Mouse (Mus musculus) right cerebral cortex, postnatal 14 days (tissue): ENCODE measurements around the gene Cops8.
A peak's percentile ranks its signal among the peaks of the same experiment; 100 is the strongest.

Experiments used
- DNase-seq: peaks from one replicate; pipeline ENCODE4 v3.0.0; 2022

The Cops8 gene

DNA sequence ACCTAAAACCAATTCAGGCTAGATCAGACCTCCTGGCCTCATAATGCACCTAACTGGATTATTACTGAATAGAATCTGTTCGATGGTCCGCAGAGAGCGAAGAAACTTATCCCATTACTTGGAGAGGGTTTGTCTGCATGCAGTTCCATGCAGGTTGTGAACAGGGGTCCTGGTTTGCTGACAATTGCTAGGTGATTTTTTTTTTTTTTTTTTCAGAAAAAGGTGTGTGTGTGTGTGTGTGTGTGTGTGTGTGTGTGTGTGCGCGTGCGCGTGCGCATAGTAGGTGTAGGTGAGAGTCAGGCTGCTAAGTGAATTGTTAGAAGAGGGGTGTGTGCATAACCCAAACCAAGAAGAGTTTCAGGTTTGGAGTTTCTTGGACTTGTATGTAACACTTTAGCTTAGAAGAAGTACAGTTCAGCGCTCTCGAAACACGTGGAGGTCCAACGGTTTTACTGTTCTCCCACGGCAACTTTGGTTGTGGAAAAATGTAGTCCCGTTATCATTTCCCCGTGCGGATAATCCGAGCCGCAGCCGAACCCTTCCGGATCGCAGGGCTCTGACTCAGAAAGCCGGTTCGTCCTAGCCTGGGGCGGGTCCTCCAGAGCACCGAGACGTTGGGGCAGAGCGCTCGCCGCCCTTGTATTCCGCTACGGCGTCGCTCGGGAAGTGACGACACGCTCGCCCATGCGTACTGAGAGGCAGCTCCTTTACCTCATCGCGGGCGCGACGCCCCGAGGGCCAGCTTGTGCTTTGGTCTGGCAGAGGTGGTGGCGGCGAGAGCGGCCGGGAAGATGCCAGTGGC is at the start of gene Cops8:
Gene Cops8, plus strand, starts transcription at position 223 of the 802 bp plus-strand sequence.
- DNase-seq: peak; percentile 98

DNA sequence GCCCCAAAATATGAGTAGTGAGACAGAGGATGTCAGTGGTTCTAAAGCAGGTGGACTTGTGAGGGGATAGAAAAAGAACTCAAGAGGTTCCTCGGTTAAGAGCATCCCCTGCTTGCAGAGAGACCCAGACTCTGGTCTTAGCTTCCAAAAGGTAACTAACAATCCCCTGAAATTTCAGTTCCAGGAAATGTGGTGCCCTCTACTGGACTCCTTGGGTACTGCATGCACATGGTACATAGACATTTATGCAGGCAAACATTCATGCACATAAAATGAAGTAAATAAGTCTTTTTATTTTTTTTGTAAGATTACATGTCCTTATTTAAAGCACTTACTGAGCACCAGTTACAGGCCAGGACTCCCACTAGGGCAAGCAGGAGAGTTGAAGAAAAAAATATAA is 45.6 kb upstream of the Cops8 start:
- peak; percentile 31 for DNase-seq

DNA sequence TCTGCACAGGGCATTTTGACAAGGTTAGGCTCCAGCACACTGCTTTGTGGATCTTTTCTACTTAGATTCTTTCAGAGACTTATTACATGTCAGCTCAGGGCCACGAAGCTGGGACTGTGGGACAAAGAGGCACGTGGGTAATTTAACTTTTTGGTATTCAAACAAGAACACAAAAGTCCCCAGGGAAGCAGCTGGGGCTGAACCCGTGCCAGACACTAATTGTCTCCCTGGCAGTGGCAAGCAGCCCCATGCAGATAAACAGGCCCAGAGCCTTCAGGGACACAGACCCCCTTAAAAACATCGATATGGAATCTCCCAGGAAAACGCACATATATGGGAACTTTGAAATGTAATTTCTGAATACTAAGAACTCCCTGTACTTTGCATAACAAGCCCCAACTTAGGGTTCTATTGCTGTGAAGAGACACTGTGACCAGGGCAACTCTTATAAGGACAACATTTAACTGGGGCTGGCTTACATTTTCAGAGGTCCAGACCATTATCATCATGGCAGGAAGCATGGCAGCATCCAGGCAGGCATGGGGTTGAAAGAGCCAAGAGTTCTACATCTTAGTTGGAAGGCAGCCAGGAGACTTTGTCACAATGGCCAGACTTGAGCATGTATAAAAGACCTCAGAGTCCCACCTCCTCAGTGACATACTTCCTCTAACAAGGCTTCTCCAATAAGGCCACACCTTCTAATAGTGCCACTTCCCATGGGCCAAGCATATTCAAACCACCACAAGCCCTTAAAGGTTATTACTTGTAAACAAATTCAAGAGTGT is 41.6 kb upstream of the Cops8 start:
- peak; percentile 11 for DNase-seq

DNA sequence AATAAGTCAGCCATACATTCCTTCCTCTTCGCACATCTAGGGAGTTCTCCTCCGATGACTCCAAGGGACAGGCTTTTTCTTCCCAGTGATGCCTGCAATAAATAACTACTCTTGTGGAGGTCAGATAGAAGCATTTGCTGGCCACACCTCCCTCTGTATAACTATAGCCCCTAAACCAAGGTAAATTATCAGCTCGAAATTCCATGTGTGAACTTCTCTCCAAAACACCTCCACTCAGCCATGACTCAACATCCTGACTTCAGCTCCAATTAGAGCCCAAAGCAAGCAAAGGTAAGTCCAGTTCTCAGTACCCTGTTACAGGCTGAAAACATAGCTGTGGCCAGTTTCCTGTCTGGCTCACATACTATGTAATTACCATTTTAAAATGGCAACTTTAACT is 38.8 kb upstream of the Cops8 start:
- DNase-seq: no peak

DNA sequence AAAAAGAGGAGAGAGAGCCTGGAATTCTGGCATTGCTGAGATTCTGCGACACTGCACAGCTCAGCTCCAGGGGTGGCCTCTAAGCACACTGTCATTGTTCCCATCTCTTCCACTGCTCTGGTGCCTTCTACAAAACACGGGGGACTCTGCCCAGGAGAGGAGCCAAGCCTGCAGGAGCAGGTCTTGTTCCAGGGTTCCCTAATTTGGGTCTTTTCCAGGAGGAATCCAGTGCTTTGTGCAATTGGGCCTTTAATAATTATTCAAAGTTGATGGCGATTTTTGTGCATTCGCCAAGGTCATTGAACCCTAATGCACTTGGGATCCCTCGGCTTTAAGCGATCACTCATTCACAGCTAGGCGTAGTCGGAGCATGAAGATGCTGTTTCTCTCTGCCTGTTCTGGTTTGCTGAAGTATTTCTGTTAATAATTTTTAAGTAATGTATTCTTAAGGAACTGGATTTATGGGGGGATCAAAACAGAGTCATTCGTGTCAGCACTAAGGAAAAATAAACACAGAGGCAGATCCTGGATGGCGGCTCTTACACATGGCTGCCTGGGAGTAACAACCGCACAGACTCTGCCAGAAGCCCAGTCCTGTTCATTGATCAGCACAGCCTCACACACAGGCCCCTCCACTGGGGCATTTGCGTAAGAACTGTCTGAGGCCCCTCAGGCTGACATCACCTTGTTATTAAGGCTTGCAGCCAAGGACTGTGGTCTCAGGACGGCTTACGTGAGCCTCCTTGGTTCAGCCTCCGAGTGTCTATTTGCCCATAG is 35.9 kb upstream of the Cops8 start:
- no peak for DNase-seq

DNA sequence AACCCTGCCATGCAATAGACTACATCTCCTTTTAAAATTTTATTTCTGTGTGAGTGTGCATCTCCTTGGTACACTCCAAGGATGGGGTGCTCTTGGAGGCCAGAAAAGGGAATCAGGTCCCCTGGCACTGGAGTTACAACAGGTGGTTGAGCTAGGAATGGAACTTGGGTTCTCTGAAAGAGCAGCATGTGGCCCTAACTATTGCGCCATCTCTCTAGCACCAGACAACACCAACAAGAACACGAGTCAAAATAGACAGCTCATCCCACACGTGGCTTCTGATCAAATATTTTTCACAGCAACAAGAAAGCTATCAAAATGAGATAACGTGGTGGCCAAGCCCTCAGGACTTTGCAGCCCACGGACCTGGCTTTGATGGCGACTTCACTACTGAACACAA is 28.9 kb upstream of the Cops8 start:
- no peak for DNase-seq

DNA sequence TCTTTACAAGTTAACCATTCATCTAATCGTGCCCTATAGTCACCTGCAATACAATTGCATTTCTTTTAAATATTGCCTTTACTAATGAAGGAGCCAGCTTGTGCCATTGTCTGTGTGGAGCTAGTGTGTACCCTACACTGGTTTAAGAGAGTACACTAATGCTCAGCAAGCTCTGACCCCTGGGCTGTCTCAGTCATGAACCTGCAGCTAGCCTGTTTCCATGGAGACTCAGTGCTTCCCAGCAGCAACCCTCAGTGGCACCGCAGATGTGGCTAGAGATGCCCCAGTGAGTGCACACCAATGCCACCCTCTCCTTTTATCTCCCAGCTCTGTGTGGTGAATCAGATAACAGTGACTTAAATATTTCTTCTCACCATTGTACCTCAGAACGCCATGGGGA is 27.9 kb upstream of the Cops8 start:
- no peak for DNase-seq

DNA sequence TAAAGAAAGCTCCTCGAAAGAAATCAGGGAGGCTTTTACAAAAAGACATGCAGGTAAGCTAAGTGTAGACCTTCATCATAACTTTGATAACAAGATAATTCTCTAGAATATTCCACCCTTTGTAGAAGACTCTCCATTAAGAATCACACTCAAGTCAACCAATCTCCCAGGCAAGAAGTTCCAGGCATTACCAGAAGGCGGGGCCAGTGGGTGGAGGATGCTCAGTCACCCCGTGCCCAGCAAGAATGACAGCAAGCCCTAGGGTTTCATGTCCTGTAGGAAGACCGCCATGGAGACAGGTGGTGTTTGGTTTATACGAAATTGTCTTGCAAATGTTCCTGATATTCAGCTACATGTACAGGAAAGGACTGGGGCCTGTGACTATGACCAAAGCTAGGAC is 25.4 kb upstream of the Cops8 start:
- DNase-seq: no peak

DNA sequence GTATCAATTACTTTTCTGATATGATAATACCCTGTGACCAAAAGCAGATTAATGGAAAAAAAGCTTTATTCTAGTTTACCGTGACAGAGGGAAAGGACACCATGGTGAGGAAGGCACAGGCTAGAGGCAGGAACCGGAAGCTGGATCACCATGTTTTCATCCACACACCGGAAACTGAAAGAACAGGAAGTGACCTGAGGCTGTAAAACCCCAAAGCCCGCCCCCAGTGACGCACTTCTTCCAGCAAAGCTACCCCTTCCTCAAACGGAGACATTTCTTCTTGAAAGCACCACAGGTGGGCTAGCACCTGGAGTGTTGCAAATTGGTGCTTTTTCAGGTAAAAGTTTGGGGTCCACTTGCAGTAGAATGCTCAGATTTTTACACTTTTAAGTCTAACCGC is 20.1 kb upstream of the Cops8 start:
- no peak for DNase-seq

DNA sequence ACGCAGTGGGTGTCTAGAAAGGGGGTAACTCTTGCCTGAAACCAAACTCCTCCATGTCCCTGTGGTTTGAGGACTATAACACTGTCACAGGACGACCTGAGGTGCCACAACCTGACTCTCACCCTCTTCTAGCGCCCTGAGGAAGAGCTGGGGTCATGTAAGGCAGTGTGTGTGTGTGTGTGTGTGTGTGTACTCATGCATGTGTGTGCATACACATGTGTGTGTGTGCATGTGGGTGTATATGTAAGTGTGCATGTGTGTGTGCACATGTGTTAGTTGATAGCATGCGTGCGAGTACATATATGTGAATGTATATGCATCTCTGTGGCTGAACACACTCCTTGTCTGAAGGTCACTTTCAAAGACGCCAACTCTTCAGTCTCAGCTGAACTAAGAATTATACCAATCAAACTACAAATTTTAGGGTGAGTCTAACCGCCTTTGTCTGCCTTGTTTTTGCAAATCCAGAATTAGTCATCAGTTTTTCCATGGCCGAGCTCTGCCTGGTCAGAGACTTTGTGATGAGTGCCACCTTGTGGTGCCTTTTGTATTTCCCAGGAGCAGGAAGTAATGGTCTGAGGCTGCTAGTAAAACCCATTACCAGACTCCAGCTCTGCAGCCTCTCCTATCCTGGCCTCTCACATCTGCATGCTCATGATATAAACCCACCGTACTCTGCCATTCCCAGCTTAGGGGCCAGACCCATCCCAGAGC is 14.6 kb upstream of the Cops8 start:
- peak; percentile 88 for DNase-seq

DNA sequence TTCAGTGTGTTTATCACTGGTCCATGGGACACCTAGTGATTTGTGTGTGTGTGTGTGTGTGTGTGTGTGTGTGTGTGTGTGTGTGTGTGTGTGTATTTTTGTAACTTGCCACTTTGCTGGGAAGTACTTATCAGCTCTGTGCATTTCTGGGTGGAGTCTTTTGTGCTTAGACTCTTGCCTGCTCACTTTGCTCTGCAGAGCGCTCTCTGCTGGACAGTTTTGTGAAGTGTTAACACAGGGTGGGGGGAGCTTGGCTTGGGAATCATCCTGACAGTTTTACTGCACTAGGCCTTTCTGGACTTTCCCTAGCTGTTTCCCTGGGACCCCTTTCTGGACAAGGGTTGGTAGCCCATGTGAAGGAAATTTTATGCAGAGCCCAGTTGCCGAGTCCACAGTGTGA is 12.0 kb upstream of the Cops8 start:
- DNase-seq: peak; percentile 63

DNA sequence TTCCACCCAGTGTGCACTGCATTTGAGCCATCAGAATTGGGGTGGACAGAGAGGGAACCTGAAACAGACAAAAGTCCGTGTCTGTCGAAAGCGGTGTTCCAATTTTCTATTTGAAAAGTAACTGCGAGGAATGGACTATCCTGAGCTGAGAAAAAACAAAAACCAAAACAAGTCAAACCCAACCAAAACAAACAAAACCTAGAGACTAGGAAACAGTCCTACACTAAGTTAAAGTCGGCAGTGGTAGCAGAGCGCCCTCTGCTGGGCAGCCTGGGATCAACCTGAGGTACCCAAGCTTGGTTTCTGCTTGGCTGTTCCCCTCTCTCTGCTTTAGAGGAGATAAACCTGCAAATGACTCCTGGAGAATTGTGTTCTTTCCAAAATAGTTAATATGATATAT is 10.0 kb upstream of the Cops8 start:
- DNase-seq: peak; percentile 87

DNA sequence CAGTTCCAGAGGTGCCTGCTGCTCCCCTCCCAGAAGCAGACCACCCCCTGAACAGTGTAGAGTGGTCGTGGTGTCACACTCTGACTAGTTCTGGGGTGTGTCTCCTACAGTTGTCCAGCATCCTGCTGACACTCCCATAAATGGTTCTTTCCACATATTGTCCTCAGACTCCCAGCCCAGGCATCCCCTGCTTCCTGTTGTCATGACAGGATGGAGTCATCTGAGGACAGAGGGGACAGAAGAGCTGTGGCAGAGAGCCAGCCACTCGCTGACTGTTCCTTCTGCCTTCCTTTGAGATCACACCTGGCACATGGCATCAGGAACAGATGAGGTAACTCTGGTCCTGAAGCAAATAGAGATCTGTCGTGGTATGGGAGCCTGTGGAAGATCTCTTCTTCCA is 3.6 kb upstream of the Cops8 start:
- no peak for DNase-seq

DNA sequence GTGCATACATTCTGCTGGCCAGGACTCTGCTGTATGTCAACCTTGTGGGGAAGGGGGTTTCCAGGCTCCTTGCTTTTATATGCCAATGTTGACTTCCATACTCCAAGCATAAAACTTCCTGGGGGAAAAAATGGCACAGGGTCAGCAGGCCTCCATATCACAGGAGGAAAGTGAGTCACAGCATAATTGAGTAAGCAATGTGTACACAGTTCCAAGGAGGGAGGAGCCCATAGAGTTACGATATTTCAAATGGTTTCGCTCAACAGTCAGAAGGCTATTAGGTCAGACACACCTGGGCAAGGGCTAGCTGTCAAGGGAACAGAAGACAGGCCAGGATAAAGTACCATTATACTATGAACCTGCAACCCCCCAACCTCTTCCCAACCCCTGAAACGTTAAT is 1.7 kb upstream of the Cops8 start:
- DNase-seq: no peak

DNA sequence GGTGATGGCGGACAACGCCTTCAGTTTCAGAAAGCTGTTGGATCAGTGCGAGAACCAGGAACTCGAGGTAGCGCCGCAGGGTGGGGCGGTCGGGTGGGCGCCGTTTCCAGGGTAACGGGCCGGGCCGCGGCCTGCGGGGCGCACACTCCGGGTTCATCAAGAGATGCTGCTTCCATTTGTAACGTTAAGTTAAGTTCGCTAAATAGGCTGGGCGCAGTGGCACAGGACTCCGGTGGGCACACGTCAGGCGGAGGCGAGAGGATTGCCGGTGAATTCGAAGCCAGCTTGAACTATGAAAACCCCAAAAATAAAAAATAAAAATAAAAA is 743 bp downstream of the Cops8 start:
- DNase-seq: no peak

DNA sequence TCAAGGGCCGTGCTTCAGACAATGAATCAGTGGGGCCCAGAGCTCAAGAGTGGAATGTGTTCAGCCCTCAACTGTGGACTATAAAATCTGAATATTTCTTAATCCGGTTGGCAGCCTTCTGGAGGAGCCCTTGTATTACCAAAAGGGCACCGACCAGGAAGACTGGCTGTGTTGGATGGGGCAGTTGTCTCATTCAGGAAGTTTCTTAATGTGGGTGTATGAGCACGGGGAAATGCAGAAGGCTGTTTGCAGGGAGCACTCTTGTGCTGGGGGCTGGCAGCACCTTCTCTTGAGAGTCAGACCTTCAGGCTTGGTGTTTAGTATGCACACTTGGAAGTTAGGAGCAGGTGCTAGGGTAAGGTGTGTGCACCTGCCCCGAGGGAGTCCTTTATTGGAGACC is 6.6 kb downstream of the Cops8 start:
- DNase-seq: no peak

DNA sequence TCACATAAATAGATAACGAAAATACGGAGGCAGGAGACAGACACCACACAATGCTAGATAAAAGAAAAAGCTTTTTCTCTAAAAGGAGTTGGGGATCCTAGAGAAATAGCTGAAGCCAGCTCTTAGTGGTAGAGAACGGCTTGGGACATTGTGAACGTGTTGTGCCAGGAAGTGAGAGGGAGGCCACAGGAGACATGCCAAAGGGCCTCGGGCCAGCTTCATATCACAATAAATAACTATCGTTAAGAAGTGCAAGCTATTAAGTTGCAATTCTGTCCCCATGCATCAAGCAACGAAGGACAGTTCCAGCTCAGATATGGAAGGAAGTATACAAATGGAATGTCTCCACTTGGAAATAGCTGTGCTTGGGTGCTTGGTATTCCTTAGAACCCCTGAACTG is 14.5 kb downstream of the Cops8 start:
- DNase-seq: no peak

DNA sequence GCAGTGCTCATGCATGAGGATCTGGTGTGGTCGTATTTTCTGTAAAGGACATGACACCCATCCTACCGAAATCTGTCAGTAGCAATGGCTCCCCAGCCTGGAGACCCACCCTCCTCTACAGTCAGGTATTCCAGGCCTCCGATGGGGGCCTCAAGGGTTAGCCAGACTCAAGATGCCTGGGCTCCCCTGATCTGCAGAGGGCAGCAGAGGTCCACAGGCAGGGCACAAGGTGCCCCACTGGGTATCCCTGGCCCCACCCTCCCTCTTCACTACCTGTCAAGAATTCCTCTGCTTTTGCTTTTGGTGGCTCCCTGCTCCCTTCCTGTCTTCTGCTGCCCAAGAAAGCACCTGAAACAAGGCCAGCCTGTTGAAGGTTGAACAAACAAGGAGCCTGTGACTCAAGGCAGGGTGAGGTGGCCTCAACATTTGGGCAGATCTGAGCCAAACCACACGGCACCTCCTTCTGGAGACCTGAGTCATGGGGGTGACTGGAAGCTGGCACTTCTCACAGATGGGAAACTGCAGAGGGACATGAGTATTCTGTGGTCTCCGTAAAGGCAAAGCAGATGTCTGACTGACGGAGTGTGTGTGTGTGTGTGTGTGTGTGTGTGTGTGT is 30.7 kb downstream of the Cops8 start:
- no peak for DNase-seq

DNA sequence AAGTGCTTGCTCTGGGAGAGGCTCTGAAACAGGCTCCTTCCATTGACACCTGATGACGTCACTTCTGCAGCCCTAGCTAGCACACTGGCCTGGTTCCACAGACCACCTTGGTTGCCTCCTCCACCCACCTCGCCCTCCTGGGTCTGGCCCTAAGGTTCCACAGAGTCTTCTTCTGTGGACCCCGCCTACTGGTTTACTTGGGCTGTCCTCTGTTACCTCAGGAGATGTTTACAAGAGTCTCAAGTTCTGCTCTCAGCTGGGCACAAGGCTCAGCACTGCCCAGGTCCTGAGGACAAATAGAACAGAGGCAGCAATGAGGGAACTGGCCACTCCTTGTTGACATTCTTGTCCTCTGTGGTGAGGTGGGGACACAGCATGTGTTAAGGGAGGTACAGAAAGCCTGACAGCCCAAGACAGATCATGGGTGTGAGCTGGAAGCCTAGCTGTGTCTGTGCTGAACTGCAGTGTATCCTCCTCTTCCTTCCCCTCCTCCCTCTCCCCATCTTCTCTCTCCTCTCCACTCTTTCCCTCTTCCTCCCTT is 31.5 kb downstream of the Cops8 start:
- DNase-seq: no peak

DNA sequence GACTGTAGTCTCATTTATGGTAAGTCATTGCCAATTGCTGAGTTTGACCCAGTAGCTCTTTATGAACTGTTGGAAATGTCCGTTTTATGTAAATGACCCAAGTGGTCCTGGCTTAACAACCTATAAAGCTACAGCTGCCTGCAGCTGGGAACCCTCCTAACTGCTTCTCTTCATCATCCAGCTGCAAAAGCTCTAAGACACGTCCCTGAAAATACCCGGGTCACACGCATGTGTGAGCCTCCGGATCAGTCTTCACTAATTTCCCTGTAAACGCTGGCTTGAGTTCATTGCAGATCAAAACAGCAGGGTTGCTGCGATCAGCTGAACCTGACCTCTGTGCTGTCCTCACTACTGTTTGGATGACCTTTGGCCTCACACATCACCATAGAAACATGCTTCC is 35.6 kb downstream of the Cops8 start:
- DNase-seq: no peak

DNA sequence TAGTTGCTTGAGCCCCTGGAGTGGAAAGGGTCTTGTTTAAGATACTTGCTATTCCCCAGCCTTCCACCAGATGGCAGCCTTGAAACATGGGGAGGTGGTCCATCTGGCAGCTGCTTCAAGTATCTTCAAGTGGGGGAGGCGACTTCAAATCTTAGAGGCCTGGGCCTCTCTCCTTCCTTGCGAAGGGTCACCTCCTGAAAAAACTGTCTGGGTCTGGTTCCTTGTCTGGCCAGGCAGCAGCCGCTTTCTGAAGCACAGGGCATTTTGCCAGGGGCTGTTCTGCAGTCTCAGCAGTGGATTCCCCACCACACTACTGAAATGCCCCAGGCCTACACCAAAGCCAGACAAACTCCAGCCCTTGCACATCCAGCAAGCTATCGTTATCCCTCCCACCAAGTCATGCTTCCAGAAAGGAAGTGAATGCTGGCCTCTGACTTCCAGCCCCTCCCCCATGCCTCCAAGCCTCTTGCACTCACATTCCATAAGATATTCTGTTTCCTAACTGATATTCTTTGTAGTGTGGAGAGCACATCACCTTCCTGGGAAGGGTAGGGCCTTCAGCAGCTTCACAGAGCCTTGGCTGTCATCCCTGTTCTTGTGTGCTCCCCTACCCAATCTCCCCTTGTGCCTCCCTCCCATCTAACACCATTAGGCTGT is 48.1 kb downstream of the Cops8 start:
- peak; percentile 75 for DNase-seq

DNA sequence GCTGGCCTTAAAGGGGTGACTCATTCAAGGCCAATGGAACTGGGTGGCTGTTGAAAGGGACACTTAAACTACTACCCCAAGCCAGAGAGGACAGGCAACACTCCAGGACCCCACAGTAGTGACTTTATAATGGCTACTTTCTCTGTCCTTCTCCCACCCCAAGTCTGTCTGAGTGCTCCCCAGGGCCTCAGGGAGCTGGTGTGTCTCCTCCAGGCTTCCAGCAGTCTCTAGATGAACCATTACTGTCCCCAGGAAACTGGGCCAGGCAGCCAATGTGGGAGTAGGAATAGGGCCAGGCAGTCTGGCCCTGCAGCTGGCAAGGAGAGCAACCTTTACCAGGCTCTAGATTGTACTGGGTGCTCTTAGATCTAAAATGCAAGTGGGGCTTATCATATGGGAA is 49.0 kb downstream of the Cops8 start:
- DNase-seq: no peak
